ENCODE assay signal across 8 mouse cellular contexts in genomic region chr5:45639715-45640092, GRCm38 (mm10). TPM values are rescaled to one million over a fixed set of nuclear protein-coding genes. Genes with fewer than 3 reads are reported as not detected.
DNase-seq lines count a peak whose midpoint lies in the region; ATAC-seq and TF ChIP-seq lines count a peak whose summit lies in the region.

No protein-coding gene starts in this region.

- H3K4me1 ChIP-seq in kidney, adult 2 months (ENCODE audit: control insufficient read depth, insufficient read depth, low read length) = no peaks in the 10 kb centered on the region
- peaks cover 12% of the 10 kb centered on the region for H3K4me1 ChIP-seq in hindbrain, embryonic 10.5 days (replicated peaks)
- H3K4me1 ChIP-seq in midbrain, embryonic 13.5 days (replicated peaks) = peaks cover 7% of the 10 kb centered on the region

- ATAC-seq in midbrain, embryonic 13.5 days = peak; percentile 66

- no peak for DNase-seq in kidney, adult 2 months
- no peak for DNase-seq in kidney, adult 11 months
- DNase-seq in cerebellum, adult 9-10 months = peak; percentile 45
- no peak for DNase-seq in hindbrain, embryonic 10.5 days (ENCODE audit: low spot score)
- no peak for DNase-seq in urinary bladder, postnatal 4 days (ENCODE audit: low spot score in 2 of 2)
- DNase-seq in spleen, postnatal 14 days (ENCODE audit: low spot score in 2 of 2) = no peak
- DNase-seq in Muller cell, postnatal 12 days (ENCODE audit: inconsistent ontology term) = no peak

- WGBS in kidney, adult 2 months = 4% methylated on average over 8 of the region's 8 CpGs
- 1% methylated on average over 8 of the region's 8 CpGs for WGBS in hindbrain, embryonic 10.5 days
- 2% methylated on average over 8 of the region's 8 CpGs for WGBS in midbrain, embryonic 13.5 days

- H3K9ac ChIP-seq in midbrain, embryonic 13.5 days (replicated peaks) = peak overlapping the region; percentile 64

- TF ChIP-seq CTCF in kidney, adult 2 months (conservative IDR thresholded peaks at IDR 0.05; ENCODE audit: insufficient read depth, insufficient read length, low read depth, low read length) = no peak

- no peaks in the 10 kb centered on the region for H3K36me3 ChIP-seq in kidney, adult 2 months (ENCODE audit: control insufficient read depth, insufficient read depth, low read length)
- no peaks in the 10 kb centered on the region for H3K36me3 ChIP-seq in hindbrain, embryonic 10.5 days
- H3K36me3 ChIP-seq in midbrain, embryonic 13.5 days = no peaks in the 10 kb centered on the region

- no peaks in the 10 kb centered on the region for H3K27me3 ChIP-seq in kidney, adult 2 months (replicated peaks; ENCODE audit: control insufficient read depth, insufficient read depth, low read length)
- peaks cover 36% of the 10 kb centered on the region for H3K27me3 ChIP-seq in hindbrain, embryonic 10.5 days (ENCODE audit: insufficient read depth, poor library complexity, severe bottlenecking)
- peaks cover 13% of the 10 kb centered on the region for H3K27me3 ChIP-seq in midbrain, embryonic 13.5 days

- H3K27ac ChIP-seq in kidney, adult 2 months (ENCODE audit: insufficient read depth, low read depth, low read length) = no peak overlapping the region
- no peak overlapping the region for H3K27ac ChIP-seq in hindbrain, embryonic 10.5 days
- H3K27ac ChIP-seq in midbrain, embryonic 13.5 days = no peak overlapping the region

- H3K4me2 ChIP-seq in midbrain, embryonic 13.5 days (replicated peaks) = peak overlapping the region; percentile 69

- TF ChIP-seq POLR2A in kidney, adult 2 months (IDR thresholded peaks at IDR 0.05; ENCODE audit: low read depth, low read length) = no peak

- no peaks in the 10 kb centered on the region for H3K9me3 ChIP-seq in hindbrain, embryonic 10.5 days
- no peaks in the 10 kb centered on the region for H3K9me3 ChIP-seq in midbrain, embryonic 13.5 days

- peak overlapping the region; percentile 56 for H3K4me3 ChIP-seq in kidney, adult 2 months (ENCODE audit: insufficient read depth, low read depth, low read length)
- peak overlapping the region; percentile 68 for H3K4me3 ChIP-seq in hindbrain, embryonic 10.5 days
- H3K4me3 ChIP-seq in midbrain, embryonic 13.5 days (replicated peaks) = peak overlapping the region; percentile 51

RNA-seq across cellular contexts. Expression of gene Fam184b, which starts 0.3 kb away (rescaled TPM):
- 0.11 and 0.14 TPM in 2 replicates for polyA plus RNA-seq in kidney, adult 2 months (2012; rRNA removed)
- polyA plus RNA-seq in hindbrain, embryonic 10.5 days (2016; fragmentation: Nextera tagmentation; extraction: Ambion mirVana) = 0.44 and 0.62 TPM in 2 replicates
- polyA plus RNA-seq in midbrain, embryonic 13.5 days (2015; fragmentation: Nextera tagmentation; extraction: Ambion mirVana) = 1.7 and 1.9 TPM in 2 replicates

RNA-seq across cellular contexts. Expression of gene Ncapg, which starts 30.0 kb away (rescaled TPM):
- 0.05 and 0.14 TPM in 2 replicates for polyA plus RNA-seq in kidney, adult 2 months (2012; rRNA removed)
- 47.3 and 65.5 TPM in 2 replicates for polyA plus RNA-seq in hindbrain, embryonic 10.5 days (2016; fragmentation: Nextera tagmentation; extraction: Ambion mirVana)
- polyA plus RNA-seq in midbrain, embryonic 13.5 days (2015; fragmentation: Nextera tagmentation; extraction: Ambion mirVana) = 22.7 and 26.8 TPM in 2 replicates

Comparison
In these comparisons a context has a peak if more than half of its experiments do, and no peak if none do; other contexts are left out.
1. RNA of gene Ncapg, which starts 30.0 kb away (polyA plus RNA-seq): 47.3 to 65.5 TPM in hindbrain, embryonic 10.5 days and 22.7 to 26.8 TPM in midbrain, embryonic 13.5 days; 0.05 to 0.14 TPM in kidney, adult 2 months; every median in the first group is over 10 times any median in the second.
2. Peak in every context shown above with its lines, with median percentiles within 50 percentile points of each other: H3K4me3 ChIP-seq.